Mouse (Mus musculus) erythroblast, embryonic 14.5 days (primary cell): Measurements from ENCODE around the gene Chst5.

Experiments used
- GATA1 ChIP-seq: IDR thresholded peaks from 2 replicates; pipeline ENCODE4 v1.6.1; 2012; ENCODE audit warnings: low read length, inconsistent platforms, mixed read lengths
- TAL1 ChIP-seq: IDR thresholded peaks from 3 replicates; pipeline ENCODE4 v1.6.1; 2012; ENCODE audit warnings: low read length, inconsistent platforms, mixed read lengths

- TF ChIP-seq TAL1 (no peak), GATA1 (no peak)
These were observed 32.5 kb downstream of the Chst5 start for GRCm38 (mm10) chr8:111877711-111878110.
